Mouse (Mus musculus) ES-Bruce4 (cell line): ENCODE data around the gene Chrnb4.

ENCODE experiments used
- CTCF ChIP-seq: IDR thresholded peaks from one replicate; pipeline ENCODE4 v1.8.1; 2011; ENCODE audit warnings: low read depth, low read length
- POLR2A ChIP-seq: IDR thresholded peaks from one replicate; pipeline ENCODE4 v1.8.1; 2011; ENCODE audit warnings: low read length; ENCODE audit not compliant: insufficient read depth

GRCm38 (mm10) chr9:55043688-55044087 is 4.9 kb downstream of the Chrnb4 start:
- TF ChIP-seq POLR2A (no peak), CTCF (no peak)
